Mouse (Mus musculus) cerebellum, postnatal 4 days (tissue): ENCODE data around the gene Slc44a3.

Source experiments
- DNase-seq, 2 experiments: peaks; one replicate each; pipeline ENCODE4 v3.0.0; 2022; ENCODE audit warnings: low spot score in 2 of 2, mixed read lengths in 1 of 2

The Slc44a3 gene

DNA sequence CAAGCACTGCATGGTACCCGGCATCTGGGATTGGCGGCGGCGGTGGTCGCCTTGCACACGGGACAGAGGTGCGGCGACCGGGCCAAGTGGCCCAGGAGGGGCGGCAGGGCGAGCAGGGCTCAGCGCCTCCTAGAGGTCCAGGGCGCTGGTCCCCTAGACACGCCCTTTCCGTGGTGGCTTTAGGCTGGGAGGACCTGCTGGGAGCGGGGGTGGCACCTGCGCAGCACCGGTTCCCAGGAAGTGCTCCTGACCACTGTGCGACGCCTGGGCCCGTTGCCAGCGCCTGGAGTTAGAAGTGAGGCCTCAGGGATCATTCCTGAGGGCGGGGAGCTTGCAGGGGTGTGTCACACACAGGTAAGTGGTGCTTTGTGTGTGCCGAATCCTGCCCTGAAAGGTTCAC is at the start of gene Slc44a3:
Gene Slc44a3, minus strand, starts transcription at position 229 of the 400 bp plus-strand sequence.
- DNase-seq: no peak

DNA sequence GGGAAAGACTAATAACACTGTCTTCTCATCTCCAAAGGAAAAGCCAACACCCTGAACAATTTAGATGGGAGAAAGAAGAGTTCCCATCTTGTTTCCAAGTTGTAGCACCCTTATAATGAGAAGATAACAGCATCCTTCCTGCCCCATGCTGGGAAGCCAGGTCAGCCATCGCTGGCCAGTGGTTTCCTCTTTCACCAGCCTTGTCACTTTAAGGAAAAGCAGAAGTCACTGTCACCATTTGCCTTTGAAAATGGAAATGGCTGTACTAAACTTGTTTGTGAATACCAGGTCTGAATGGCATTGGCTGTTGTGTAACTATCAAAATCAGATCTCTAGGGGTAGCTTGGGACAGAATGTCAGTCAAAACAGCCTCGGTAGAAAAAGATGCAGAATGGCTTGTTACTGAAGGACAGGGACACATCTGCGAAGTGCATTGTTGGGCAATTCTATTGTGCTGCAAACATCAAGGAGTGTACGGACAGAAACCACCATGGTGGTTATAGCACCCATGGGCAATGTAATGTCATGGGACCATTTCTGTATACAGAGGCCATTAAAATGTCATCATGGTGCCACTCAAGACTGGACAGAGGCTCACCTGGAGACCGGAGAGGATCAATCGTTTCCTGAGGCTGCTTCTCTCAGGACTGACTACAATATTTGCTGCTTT is 47.8 kb upstream of the Slc44a3 start:
- no peak for DNase-seq

- no peak for DNase-seq
Measured at GRCm38 (mm10) chr3:121579402-121579801, 47.2 kb upstream of the Slc44a3 start.

DNA sequence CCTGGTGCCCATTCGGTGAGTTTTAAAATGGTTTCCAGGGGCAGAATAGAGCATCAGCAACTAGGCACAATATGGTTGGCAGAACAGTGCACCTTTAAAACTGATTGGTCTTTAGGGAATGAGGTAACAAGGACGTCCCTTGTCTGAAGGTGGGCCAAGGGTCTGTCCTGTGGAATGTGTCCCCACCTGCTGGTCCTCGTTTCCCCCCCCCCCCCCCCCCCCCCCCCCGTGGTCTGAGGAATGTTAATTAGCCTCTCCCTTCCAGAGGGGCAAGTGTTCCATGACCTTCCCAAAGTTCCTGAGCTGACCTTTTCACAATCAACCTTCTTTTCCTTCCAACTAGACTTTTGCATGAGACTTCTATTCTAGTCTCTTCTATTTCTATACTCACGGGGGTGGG is 46.5 kb upstream of the Slc44a3 start:
- DNase-seq: no peak

DNA sequence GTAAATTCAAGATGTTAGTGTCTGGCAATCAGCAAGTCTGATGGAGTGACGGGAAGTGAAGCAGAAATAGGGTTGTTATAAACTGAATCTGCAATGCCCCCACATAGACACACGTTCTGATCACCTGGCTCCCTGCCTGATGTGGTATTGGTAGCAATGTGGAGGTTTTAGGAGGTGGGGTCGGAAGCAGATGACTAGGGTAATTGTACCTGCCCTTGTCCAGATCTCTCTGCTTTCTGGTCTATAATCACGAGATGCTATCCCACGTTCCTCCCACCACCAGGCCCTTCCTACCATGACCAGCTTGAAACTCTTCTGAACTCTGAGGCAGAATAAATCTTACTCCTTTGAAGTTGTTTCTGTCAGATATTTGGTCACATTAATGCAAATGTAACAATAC is 45.4 kb upstream of the Slc44a3 start:
- DNase-seq: no peak

- DNase-seq: no peak
Measured at GRCm38 (mm10) chr3:121577032-121577591, 44.9 kb upstream of the Slc44a3 start.

GRCm38 (mm10) chr3:121576367-121576766 is 44.2 kb upstream of the Slc44a3 start:
- no peak for DNase-seq

- DNase-seq: no peak
Measured at GRCm38 (mm10) chr3:121574386-121574785, 42.2 kb upstream of the Slc44a3 start.

DNA sequence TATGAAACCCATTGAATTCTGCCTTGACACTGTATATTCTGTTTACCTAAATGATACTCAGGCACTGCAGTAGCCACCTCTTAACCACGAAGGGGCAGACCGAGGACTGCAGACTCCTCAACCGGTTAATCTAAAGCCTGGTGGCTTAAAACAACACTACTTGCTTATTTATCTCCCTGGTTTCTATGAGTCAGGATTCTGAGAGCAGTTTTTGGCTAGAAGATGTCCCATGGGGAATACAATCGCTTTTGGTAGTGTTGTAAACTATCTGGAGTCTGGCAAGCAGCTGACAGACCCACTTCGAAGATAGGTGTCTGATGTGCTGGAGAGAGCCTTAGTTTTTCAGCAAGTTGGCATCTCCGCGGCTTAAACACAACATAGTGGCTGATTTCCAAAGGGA is 41.7 kb upstream of the Slc44a3 start:
- DNase-seq: no peak

- DNase-seq: no peak
Measured at GRCm38 (mm10) chr3:121571491-121571890, 39.3 kb upstream of the Slc44a3 start.

DNA sequence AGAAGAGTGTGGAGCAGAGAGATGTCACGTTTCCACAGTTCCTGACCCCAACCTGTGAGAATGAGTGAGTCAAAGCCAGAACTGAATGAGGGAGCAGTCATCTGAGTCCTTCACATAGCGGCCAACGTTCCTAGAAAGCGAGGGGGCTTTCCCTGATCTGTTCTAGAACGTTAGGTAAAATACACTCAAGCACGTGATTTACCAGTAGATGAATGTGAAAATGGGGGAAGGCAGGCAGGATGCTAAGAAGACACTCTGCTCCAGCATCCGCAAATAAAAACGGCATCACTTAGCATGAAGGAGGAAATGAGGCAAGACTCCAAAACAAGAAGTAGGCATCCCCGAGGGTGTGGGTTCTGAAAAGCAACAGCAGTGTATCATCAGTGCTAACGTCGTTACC is 38.4 kb upstream of the Slc44a3 start:
- no peak for DNase-seq

GRCm38 (mm10) chr3:121569767-121570166 is 37.6 kb upstream of the Slc44a3 start:
- no peak for DNase-seq

DNA sequence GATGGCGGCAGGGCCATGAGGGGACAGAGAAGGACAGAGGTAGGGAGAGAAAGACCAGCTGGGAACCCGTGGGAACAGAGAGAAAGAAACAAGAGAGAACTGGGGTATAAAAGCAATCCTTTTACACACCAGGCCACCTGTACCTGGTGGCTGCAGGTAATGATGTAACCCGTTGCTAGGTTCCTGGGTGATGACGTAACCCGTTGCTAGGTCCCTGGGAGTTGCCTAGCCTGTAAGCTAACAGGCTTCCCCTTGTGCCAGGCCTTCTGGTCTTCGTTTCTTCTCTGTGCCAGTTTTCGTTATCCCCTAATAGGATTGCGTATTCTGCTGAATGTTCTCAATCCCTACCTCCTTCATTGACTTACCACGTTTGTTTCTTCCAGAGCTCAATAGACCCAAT is 36.8 kb upstream of the Slc44a3 start:
- DNase-seq: no peak

DNA sequence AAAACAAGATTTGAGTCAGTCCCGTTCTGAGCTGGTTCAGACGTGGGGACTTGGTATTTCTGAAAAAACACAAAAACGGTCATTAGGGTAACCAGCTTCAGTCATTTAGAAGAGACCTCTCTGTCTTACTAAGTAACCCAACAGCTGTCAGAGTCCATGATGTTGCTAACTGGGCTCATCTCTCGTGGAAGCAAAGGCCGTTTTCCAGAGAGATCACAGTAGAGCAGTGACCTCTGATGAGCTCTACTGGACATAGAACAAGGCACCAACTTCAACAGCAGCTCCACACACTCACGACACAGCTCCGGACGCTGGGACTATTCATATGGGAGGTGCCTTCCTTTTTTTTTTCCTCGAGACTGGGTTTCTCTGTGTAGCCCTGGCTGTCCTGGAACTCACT is 35.7 kb upstream of the Slc44a3 start:
- no peak for DNase-seq

- DNase-seq: no peak
Measured at GRCm38 (mm10) chr3:121567337-121567900, 35.2 kb upstream of the Slc44a3 start.

GRCm38 (mm10) chr3:121566901-121567300 is 34.7 kb upstream of the Slc44a3 start:
- DNase-seq: no peak

- DNase-seq: no peak
Measured at GRCm38 (mm10) chr3:121561803-121562202, 29.6 kb upstream of the Slc44a3 start.

DNA sequence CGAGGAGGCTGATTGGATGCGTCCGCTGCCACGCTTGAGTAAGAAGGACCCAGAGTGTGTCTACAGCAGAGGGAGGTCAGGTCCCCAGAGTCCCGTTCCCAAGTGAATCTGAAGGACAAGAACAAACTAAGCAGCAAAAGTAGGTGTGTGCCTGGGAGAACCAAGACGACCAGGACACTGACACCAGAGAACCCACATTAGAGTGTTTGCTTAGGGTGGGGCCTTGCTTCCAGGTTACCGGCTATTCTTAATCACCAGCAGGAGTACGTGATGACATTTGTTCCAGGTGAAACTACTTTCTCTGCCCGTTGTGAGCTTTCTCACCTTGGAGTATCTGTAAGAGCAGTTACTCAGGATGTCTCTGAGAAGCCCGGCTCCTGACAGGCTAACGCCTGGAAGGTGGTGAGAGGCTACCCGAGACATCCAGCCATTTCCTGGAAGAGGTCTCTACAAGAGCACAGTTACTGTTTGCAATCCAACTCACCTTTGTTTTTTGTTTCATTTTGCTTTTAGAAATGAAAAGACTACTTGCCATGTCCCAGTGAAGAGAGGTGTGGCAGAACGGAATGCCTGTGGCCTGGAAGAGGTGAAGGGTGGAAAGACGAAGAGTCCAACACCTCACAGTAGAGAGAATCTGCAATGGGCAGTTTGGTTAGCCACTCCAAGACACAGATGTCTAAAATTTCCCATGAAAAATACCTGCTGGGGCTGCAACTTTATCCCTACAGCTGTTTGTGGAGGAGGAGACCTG is 28.1 kb upstream of the Slc44a3 start:
- DNase-seq: no peak

DNA sequence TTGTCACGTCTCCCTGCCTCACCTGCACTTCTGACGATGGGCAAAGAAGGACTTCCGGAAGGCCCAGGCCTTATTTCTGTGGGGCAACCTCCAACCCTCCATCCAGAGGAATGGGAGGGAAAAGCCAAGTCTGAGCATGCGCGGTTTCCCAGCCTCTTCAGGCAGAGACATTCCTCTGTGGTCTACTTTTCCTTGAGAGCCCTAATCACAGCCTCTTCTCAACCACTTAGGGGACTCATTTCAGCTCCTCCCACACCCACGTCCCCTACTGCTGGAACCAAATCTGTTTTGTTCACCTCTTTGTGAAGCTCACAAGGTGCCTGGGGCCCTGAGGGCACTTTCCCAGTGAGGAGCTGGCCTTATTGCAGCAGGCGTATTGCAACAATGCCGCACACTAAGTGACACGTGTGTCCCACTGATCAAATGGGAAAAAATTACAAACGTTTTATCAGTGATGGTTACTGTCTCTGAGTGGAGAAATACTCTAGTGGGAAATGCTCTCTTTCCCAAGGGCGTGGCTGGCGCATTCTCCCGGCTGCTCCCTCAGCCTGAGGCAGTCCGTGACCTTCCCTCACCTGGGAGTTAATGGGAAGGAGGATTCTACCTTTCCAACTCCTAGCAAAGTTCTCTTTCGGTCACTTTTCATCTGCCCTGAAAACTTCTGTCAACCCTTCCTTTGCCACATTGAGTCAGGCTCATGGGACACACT is 27.4 kb upstream of the Slc44a3 start:
- DNase-seq: no peak

GRCm38 (mm10) chr3:121558861-121559260 is 26.7 kb upstream of the Slc44a3 start:
- DNase-seq: no peak

DNA sequence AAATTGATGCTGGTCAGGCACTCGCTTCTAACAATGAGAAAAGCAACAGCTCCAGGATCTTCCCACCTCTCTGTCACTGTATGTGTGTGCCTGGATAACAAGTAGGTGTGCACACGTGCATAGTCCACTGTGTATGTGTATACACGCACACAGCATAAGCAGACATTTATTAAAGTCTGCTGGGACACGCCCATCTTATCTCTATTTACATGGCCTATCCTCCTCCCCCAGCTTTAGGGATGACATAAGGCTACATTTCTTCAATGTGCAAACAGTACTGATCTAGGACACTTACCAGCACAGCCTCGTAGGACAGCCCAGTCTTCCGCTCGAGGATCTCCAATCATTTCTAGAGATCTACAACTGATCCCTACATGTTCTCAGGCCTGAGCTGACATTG is 24.1 kb upstream of the Slc44a3 start:
- DNase-seq: no peak

DNA sequence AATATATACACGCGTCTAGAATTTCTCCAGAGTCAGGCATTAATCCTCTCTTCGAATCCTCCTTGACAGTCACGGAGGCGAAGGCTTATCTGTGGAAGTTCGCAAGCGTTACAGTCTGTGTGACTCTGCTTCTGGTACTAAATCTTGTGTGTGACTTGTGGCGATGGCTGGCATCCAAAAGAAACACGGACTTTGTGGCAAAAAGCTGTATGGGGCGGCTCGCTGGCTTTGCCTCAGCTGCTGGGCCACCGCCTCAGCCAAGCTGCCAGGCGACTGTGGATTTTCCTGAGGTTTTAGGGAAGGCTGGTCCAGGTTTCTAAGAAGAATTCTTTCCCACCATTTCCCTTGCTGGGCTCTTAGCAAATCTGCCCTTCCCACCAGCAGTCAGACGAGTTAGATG is 21.1 kb upstream of the Slc44a3 start:
- no peak for DNase-seq
